Mouse (Mus musculus) lung, embryonic 14.5 days (tissue): Measurements from ENCODE around the gene Gp1ba. TPM values are rescaled to one million over a fixed set of nuclear protein-coding genes. Genes with fewer than 3 reads are reported as not detected.
A peak's percentile ranks its signal among the peaks of the same experiment; 100 is the strongest.

Source experiments
- ATAC-seq: fragments of 200-750 bp; cut with Nextera tagmentation; 2 replicates; pipeline ENCODE4 v1.8.0; 2017; ENCODE audit warnings: mild to moderate bottlenecking, moderate TSS enrichment, moderate library complexity; ENCODE audit not compliant: insufficient read depth
- DNase-seq: peaks from one replicate; pipeline ENCODE4 v3.0.0-alpha.2; 2015
- H3K27ac ChIP-seq: fragments of 300-500 bp; sonication (generic); 2 replicates; pipeline ENCODE4 v1.5.1; 2014; ENCODE audit warnings: low read depth, mild to moderate bottlenecking, moderate library complexity
- H3K27me3 ChIP-seq: fragments of 300-500 bp; sonication (generic); 2 replicates; pipeline ENCODE4 v1.6.1; 2014; ENCODE audit warnings: low read length, control low read depth; ENCODE audit not compliant: insufficient read depth
- H3K36me3 ChIP-seq: fragments of 300-500 bp; sonication (generic); 2 replicates; pipeline ENCODE4 v1.6.1; 2014; ENCODE audit warnings: control low read depth; ENCODE audit not compliant: insufficient read depth
- H3K4me1 ChIP-seq: fragments of 300-500 bp; sonication (generic); 2 replicates; pipeline ENCODE4 v1.6.1; 2014; ENCODE audit warnings: antibody characterized with exemption, control low read depth; ENCODE audit not compliant: insufficient read depth
- H3K4me2 ChIP-seq: fragments of 300-500 bp; sonication (generic); 2 replicates; pipeline ENCODE4 v1.6.1; 2014; ENCODE audit warnings: mild to moderate bottlenecking
- H3K4me3 ChIP-seq: fragments of 300-500 bp; sonication (generic); 2 replicates; pipeline ENCODE4 v1.5.1; 2014; ENCODE audit warnings: low read depth, low read length
- H3K9ac ChIP-seq: fragments of 300-500 bp; sonication (generic); 2 replicates; pipeline ENCODE4 v1.6.1; 2014
- H3K9me3 ChIP-seq: fragments of 300-500 bp; sonication (generic); 2 replicates; pipeline ENCODE4 v1.6.1; 2016; ENCODE audit warnings: low read depth, low read length, control low read depth
- CTCF ChIP-seq: IDR thresholded peaks from 2 replicates; pipeline ENCODE4 v1.5.1; 2016; ENCODE audit warnings: antibody characterized with exemption, low read depth
- WGBS: fragments of 180-500 bp; shearing (Covaris S2); extraction: QIAGEN DNeasy Blood & Tissue Kit; methylation state at CpG from one replicate; pipeline ENCODE4 v1.1.7; 2014; 5-methylcytosine and 5-hydroxymethylcytosine counted together
- polyA plus RNA-seq: library from polyadenylated mRNA; unstranded; fragments of >200 nt; fragmentation: Nextera tagmentation; extraction: Ambion mirVana; gene quantifications from 2 replicates; pipeline ENCODE4 v1.2.1, GENCODE M21; 2014

Gene Gp1ba
- polyA plus RNA-seq, 1 experiment from 2014 or later: 1.1 TPM

GRCm38 (mm10) chr11:70605024-70605566, 33.8 kb upstream of the Gp1ba start:
- Histone ChIP-seq H3K4me3 (no peak overlapping the region), H3K27me3 (no peaks in the 10 kb centered on the region), H3K4me1 (no peaks in the 10 kb centered on the region), H3K9me3 (no peaks in the 10 kb centered on the region), H3K36me3 (peaks cover 73% of the 10 kb centered on the region), H3K4me2 (no peak overlapping the region), H3K9ac (no peak overlapping the region), H3K27ac (no peak overlapping the region)
- peak; percentile 94 for TF ChIP-seq CTCF
- ATAC-seq: no peak
- peak; percentile 91 for DNase-seq
- WGBS: 52% methylated on average over 14 of the region's 14 CpGs

DNA sequence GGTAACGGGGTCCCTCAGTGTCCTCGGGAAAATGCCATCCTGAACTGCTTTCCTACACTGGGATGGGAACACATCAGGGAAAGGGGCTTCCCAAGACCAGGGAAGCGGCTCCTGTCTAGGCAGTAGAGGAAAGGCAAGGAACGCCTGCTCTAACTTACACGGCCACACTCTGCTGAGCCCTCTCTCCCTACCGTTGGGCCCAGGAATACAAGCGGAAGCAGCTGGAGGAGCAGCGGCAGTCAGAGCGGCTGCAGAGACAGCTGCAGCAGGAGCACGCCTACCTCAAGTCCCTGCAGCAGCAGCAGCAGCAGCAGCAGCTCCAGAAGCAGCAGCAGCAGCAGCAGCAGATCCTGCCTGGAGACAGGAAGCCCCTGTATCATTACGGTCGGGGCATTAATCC, 32.2 kb upstream of the Gp1ba start:
- WGBS: 64% methylated on average over 12 of the region's 12 CpGs
- Histone ChIP-seq H3K4me2 (no peak overlapping the region), H3K27me3 (no peaks in the 10 kb centered on the region), H3K4me3 (no peak overlapping the region), H3K27ac (no peak overlapping the region), H3K9ac (no peak overlapping the region), H3K36me3 (peaks cover 82% of the 10 kb centered on the region), H3K4me1 (no peaks in the 10 kb centered on the region), H3K9me3 (no peaks in the 10 kb centered on the region)
- no peak for ATAC-seq
- TF ChIP-seq CTCF: no peak
- no peak for DNase-seq

GRCm38 (mm10) chr11:70607611-70608010, 31.3 kb upstream of the Gp1ba start:
- Histone ChIP-seq H3K4me1 (no peaks in the 10 kb centered on the region), H3K9me3 (no peaks in the 10 kb centered on the region), H3K4me2 (no peak overlapping the region), H3K36me3 (peaks cover 86% of the 10 kb centered on the region), H3K27ac (no peak overlapping the region), H3K27me3 (no peaks in the 10 kb centered on the region), H3K9ac (no peak overlapping the region), H3K4me3 (no peak overlapping the region)
- WGBS: 80% methylated on average over 9 of the region's 9 CpGs
- no peak for ATAC-seq
- no peak for DNase-seq
- no peak for TF ChIP-seq CTCF

- no peak overlapping the region for H3K4me3 ChIP-seq
- ATAC-seq (no peak; the same call in 1 of the 2 replicates), DNase-seq (no peak)
- 85% methylated on average over 26 of the region's 26 CpGs for WGBS
- TF ChIP-seq CTCF: peak; percentile 49
- no peaks in the 10 kb centered on the region for H3K9me3 ChIP-seq
- peaks cover 92% of the 10 kb centered on the region for H3K36me3 ChIP-seq
- H3K27ac ChIP-seq: no peak overlapping the region
- no peaks in the 10 kb centered on the region for H3K4me1 ChIP-seq
- no peaks in the 10 kb centered on the region for H3K27me3 ChIP-seq
- H3K4me2 ChIP-seq: no peak overlapping the region
- no peak overlapping the region for H3K9ac ChIP-seq
These were observed 30.4 kb upstream of the Gp1ba start for GRCm38 (mm10) chr11:70608381-70609066.

DNA sequence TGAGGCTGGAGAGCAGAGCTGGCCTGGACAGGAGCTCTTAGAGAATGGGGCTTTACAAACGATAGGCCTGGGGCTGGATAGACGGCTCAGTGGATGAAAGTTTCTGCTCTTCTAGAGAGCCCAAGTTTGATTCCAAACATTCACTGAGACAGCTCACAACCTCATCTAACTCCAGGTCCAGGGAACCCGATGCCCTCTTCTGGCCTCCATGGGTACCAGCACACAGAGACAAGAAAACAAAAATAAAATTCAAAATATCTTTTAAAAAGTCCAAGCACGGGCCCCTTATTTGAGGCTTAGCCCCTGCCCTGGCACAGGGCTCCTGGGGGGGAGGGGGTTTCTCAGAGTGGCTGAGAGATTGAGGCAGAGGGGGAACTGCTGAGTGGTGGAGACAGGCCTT, 28.2 kb upstream of the Gp1ba start:
- H3K4me3 ChIP-seq: no peak overlapping the region
- H3K9ac ChIP-seq: no peak overlapping the region
- peaks cover 10% of the 10 kb centered on the region; the same call in 1 of the 2 replicates for H3K4me1 ChIP-seq
- no peaks in the 10 kb centered on the region for H3K27me3 ChIP-seq
- peak; percentile 26 for TF ChIP-seq CTCF
- WGBS: 77% methylated on average over 4 of the region's 4 CpGs
- H3K9me3 ChIP-seq: no peaks in the 10 kb centered on the region
- DNase-seq (no peak), ATAC-seq (no peak)
- H3K27ac ChIP-seq: no peak overlapping the region
- no peak overlapping the region for H3K4me2 ChIP-seq
- peaks cover 76% of the 10 kb centered on the region for H3K36me3 ChIP-seq

DNA sequence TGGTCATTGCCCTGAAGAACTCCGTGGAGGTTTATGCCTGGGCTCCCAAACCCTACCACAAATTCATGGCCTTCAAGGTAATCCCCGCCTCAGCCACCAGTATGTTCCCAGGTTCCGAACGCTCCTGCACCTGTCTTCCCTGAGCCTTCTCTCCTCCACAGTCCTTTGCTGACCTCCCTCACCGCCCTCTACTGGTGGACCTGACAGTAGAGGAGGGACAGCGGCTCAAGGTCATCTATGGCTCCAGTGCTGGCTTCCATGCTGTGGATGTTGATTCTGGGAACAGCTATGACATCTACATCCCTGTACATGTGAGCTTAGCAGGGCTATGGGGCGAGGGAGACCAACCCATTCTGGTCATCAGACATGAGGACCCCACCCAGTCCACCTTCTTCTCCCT, 26.4 kb upstream of the Gp1ba start:
- H3K27me3 ChIP-seq: no peaks in the 10 kb centered on the region
- H3K9me3 ChIP-seq: no peaks in the 10 kb centered on the region
- no peak overlapping the region for H3K9ac ChIP-seq
- ATAC-seq: no peak
- peaks cover 10% of the 10 kb centered on the region; the same call in 1 of the 2 replicates for H3K4me1 ChIP-seq
- H3K4me3 ChIP-seq: no peak overlapping the region
- peaks cover 58% of the 10 kb centered on the region for H3K36me3 ChIP-seq
- H3K4me2 ChIP-seq: no peak overlapping the region
- no peak overlapping the region for H3K27ac ChIP-seq
- WGBS: 70% methylated on average over 7 of the region's 7 CpGs
- TF ChIP-seq CTCF: peak; percentile 40; the same call in 1 of the 2 replicates
- DNase-seq: no peak

DNA sequence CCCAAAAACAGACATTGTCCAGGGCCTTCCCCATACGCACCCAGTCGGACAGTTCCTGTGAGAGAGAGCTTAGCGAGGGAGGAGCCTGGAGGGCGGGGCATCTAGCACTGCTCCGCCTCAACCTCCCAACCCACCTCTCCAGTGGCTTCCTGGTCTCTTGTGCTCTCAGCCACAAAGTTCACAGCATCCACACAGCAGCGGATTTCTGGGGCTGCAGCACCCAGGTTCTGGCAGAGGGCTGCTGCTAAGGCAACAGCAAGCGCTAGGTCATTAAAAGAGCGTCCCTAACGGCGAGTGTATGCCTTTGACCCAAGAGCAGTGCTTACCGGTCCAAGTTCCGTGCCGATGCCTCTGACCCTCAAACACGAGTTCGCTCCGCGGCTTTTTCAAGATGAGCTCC, 23.8 kb upstream of the Gp1ba start:
- peak overlapping the region; percentile 76 for H3K4me2 ChIP-seq
- no peaks in the 10 kb centered on the region for H3K9me3 ChIP-seq
- H3K27me3 ChIP-seq: no peaks in the 10 kb centered on the region
- H3K36me3 ChIP-seq: peaks cover 33% of the 10 kb centered on the region
- peak; percentile 82 for DNase-seq
- peak; percentile 42 for TF ChIP-seq CTCF
- 3% methylated on average over 17 of the region's 17 CpGs for WGBS
- H3K4me3 ChIP-seq: peak overlapping the region; percentile 40
- H3K4me1 ChIP-seq: peaks cover 10% of the 10 kb centered on the region; the same call in 1 of the 2 replicates
- H3K27ac ChIP-seq: peak overlapping the region; percentile 46; the same call in 1 of the 2 replicates
- peak overlapping the region; percentile 55 for H3K9ac ChIP-seq
- peak; percentile 91 for ATAC-seq
